Mouse (Mus musculus): ENCODE data around the gene Ndst2. TPM values are rescaled to one million over a fixed set of nuclear protein-coding genes. Genes with fewer than 3 reads are reported as not detected.

Ndst2 gene
- polyA plus RNA-seq, 1 experiment from 2014 or later: 32.1 TPM

- no peak overlapping the region for H3K4me2 ChIP-seq (replicated peaks; ENCODE audit: low read depth, low read length)
- H3K4me1 ChIP-seq (ENCODE audit: control insufficient read depth, insufficient read depth, low read length): no peaks in the 10 kb centered on the region
- no peak overlapping the region for H3K4me3 ChIP-seq (ENCODE audit: low read length)
- H3K9ac ChIP-seq (ENCODE audit: low read depth, low read length): no peak overlapping the region
- H3K27ac ChIP-seq (ENCODE audit: low read depth, low read length): no peak overlapping the region
- no peak for ATAC-seq (ENCODE audit: low FRiP score, low TSS enrichment)
- no peaks in the 10 kb centered on the region for H3K9me3 ChIP-seq (ENCODE audit: control insufficient read depth, low read length)
- 70% methylated on average over 3 of the region's 3 CpGs for WGBS
- no peaks in the 10 kb centered on the region for H3K27me3 ChIP-seq (ENCODE audit: control insufficient read depth, insufficient read depth, low read length)
- peaks cover 98% of the 10 kb centered on the region for H3K36me3 ChIP-seq (ENCODE audit: control insufficient read depth, insufficient read depth, low read length)
Observed at GRCm38 (mm10) chr14:20682498-20682897, 51.9 kb downstream of the Ndst2 start.

GRCm38 (mm10) chr14:20681742-20682141 is 52.6 kb downstream of the Ndst2 start:
- no peak overlapping the region for H3K9ac ChIP-seq (ENCODE audit: low read depth, low read length)
- H3K4me3 ChIP-seq (ENCODE audit: low read length): no peak overlapping the region
- H3K4me2 ChIP-seq (replicated peaks; ENCODE audit: low read depth, low read length): no peak overlapping the region
- H3K27me3 ChIP-seq (ENCODE audit: control insufficient read depth, insufficient read depth, low read length): no peaks in the 10 kb centered on the region
- WGBS: 93% methylated on average over 2 of the region's 2 CpGs
- no peaks in the 10 kb centered on the region for H3K9me3 ChIP-seq (ENCODE audit: control insufficient read depth, low read length)
- H3K4me1 ChIP-seq (ENCODE audit: control insufficient read depth, insufficient read depth, low read length): no peaks in the 10 kb centered on the region
- H3K36me3 ChIP-seq (ENCODE audit: control insufficient read depth, insufficient read depth, low read length): peaks cover 94% of the 10 kb centered on the region
- ATAC-seq (ENCODE audit: low FRiP score, low TSS enrichment): no peak
- no peak overlapping the region for H3K27ac ChIP-seq (ENCODE audit: low read depth, low read length)

GRCm38 (mm10) chr14:20677906-20678305 is 56.5 kb downstream of the Ndst2 start:
- Histone ChIP-seq H3K27me3 (ENCODE audit: control insufficient read depth, insufficient read depth, low read length) (no peaks in the 10 kb centered on the region), H3K36me3 (ENCODE audit: control insufficient read depth, insufficient read depth, low read length) (peaks cover 67% of the 10 kb centered on the region), H3K27ac (ENCODE audit: low read depth, low read length) (no peak overlapping the region), H3K4me1 (ENCODE audit: control insufficient read depth, insufficient read depth, low read length) (peaks cover 8% of the 10 kb centered on the region; the same call in 1 of the 2 replicates), H3K9me3 (ENCODE audit: control insufficient read depth, low read length) (no peaks in the 10 kb centered on the region), H3K4me2 (replicated peaks; ENCODE audit: low read depth, low read length) (no peak overlapping the region), H3K4me3 (ENCODE audit: low read length) (no peak overlapping the region), H3K9ac (ENCODE audit: low read depth, low read length) (no peak overlapping the region)
- no peak for ATAC-seq (ENCODE audit: low FRiP score, low TSS enrichment)
- 96% methylated on average over 4 of the region's 4 CpGs for WGBS

GRCm38 (mm10) chr14:20674064-20674833 is 60.1 kb downstream of the Ndst2 start, which contains the start of gene Sec24c:
Sec24c (plus strand) TSS chr14:20674308.
- H3K4me3 ChIP-seq (ENCODE audit: low read length): peak within 1 kb of the TSS; percentile 83
- H3K36me3 ChIP-seq (ENCODE audit: control insufficient read depth, insufficient read depth, low read length): peaks cover 30% of the 10 kb centered on the region
- no peaks in the 10 kb centered on the region for H3K27me3 ChIP-seq (ENCODE audit: control insufficient read depth, insufficient read depth, low read length)
- H3K9me3 ChIP-seq (ENCODE audit: control insufficient read depth, low read length): no peaks in the 10 kb centered on the region
- peak within 1 kb of the TSS; percentile 88 for H3K4me2 ChIP-seq (replicated peaks; ENCODE audit: low read depth, low read length)
- 2% methylated on average over 43 of the region's 43 CpGs for WGBS
- peaks cover 8% of the 10 kb centered on the region; the same call in 1 of the 2 replicates for H3K4me1 ChIP-seq (ENCODE audit: control insufficient read depth, insufficient read depth, low read length)
- H3K9ac ChIP-seq (ENCODE audit: low read depth, low read length): peak within 1 kb of the TSS; percentile 86
- ATAC-seq (ENCODE audit: low FRiP score, low TSS enrichment): peak; percentile 97
- H3K27ac ChIP-seq (ENCODE audit: low read depth, low read length): peak within 1 kb of the TSS; percentile 97

- Histone ChIP-seq H3K36me3 (ENCODE audit: control insufficient read depth, insufficient read depth, low read length) (peaks cover 26% of the 10 kb centered on the region), H3K4me2 (replicated peaks; ENCODE audit: low read depth, low read length) (peak overlapping the region; percentile 62), H3K27me3 (ENCODE audit: control insufficient read depth, insufficient read depth, low read length) (no peaks in the 10 kb centered on the region), H3K27ac (ENCODE audit: low read depth, low read length) (peak overlapping the region; percentile 97; the same call in 1 of the 2 replicates), H3K9ac (ENCODE audit: low read depth, low read length) (peak overlapping the region; percentile 86), H3K4me1 (ENCODE audit: control insufficient read depth, insufficient read depth, low read length) (peaks cover 8% of the 10 kb centered on the region; the same call in 1 of the 2 replicates), H3K4me3 (ENCODE audit: low read length) (peak overlapping the region; percentile 83), H3K9me3 (ENCODE audit: control insufficient read depth, low read length) (no peaks in the 10 kb centered on the region)
- ATAC-seq (ENCODE audit: low FRiP score, low TSS enrichment): peak; percentile 66
- WGBS: 12% methylated on average over 13 of the region's 13 CpGs
Observed at GRCm38 (mm10) chr14:20673735-20674063, 60.7 kb downstream of the Ndst2 start.

Small RNA genes lying within 50 kb of the gene (microRNA-seq; reads per million reads assigned to microRNA genes)
- gene Mir6946: 1.3 reads per million

Other genes with a start within 250 kb of the Ndst2 start
- gene Mss51, start 237.7 kb downstream of the Ndst2 start, polyA plus RNA-seq (2014; fragmentation: Nextera tagmentation; extraction: Ambion mirVana): 1.0 and 2.0 TPM in 2 replicates
- gene Ppp3cb, start 188.0 kb downstream of the Ndst2 start, polyA plus RNA-seq (2014; fragmentation: Nextera tagmentation; extraction: Ambion mirVana): 57.3 and 65.0 TPM in 2 replicates
- 4.8 and 10.3 TPM in 2 replicates for gene Usp54, start 93.5 kb downstream of the Ndst2 start, polyA plus RNA-seq (2014; fragmentation: Nextera tagmentation; extraction: Ambion mirVana)
- 1.4 and 1.6 TPM in 2 replicates for gene Myoz1, start 78.0 kb downstream of the Ndst2 start, polyA plus RNA-seq (2014; fragmentation: Nextera tagmentation; extraction: Ambion mirVana)
- gene Synpo2l, start 66.2 kb downstream of the Ndst2 start, polyA plus RNA-seq (2014; fragmentation: Nextera tagmentation; extraction: Ambion mirVana): 0.24 and 0.26 TPM in 2 replicates
- 47.7 and 93.8 TPM in 2 replicates for gene Sec24c, start 60.3 kb downstream of the Ndst2 start, polyA plus RNA-seq (2014; fragmentation: Nextera tagmentation; extraction: Ambion mirVana)
- gene Fut11, start 39.6 kb downstream of the Ndst2 start, polyA plus RNA-seq (2014; fragmentation: Nextera tagmentation; extraction: Ambion mirVana): 15.1 and 19.9 TPM in 2 replicates
- gene Chchd1, start 31.6 kb downstream of the Ndst2 start, polyA plus RNA-seq (2014; fragmentation: Nextera tagmentation; extraction: Ambion mirVana): 218 and 327 TPM in 2 replicates
- gene Zswim8, start 27.0 kb downstream of the Ndst2 start, polyA plus RNA-seq (2014; fragmentation: Nextera tagmentation; extraction: Ambion mirVana): 30.1 and 32.1 TPM in 2 replicates
- 33.6 and 50.2 TPM in 2 replicates for gene Camk2g, start 59.5 kb upstream of the Ndst2 start, polyA plus RNA-seq (2014; fragmentation: Nextera tagmentation; extraction: Ambion mirVana)
- gene Plau, start 102.1 kb upstream of the Ndst2 start, polyA plus RNA-seq (2014; fragmentation: Nextera tagmentation; extraction: Ambion mirVana): 3.7 and 4.2 TPM in 2 replicates
- 19.1 and 42.4 TPM in 2 replicates for gene Vcl, start 194.8 kb upstream of the Ndst2 start, polyA plus RNA-seq (2014; fragmentation: Nextera tagmentation; extraction: Ambion mirVana)